Mouse (Mus musculus) MEL (cell line): ENCODE measurements at regions not wholly inside any gene's neighbourhood (a gene's known extent, or its start where the extent isn't known, plus 50 kb on each side); places are given as distances from the start of the nearest gene placed in this dataset.

ENCODE experiments used
- BHLHE40 ChIP-seq: IDR thresholded peaks from 2 replicates; pipeline ENCODE4 v1.6.1; 2012; ENCODE audit warnings: low read depth, mild to moderate bottlenecking, inconsistent platforms, low read length, improper control_type of control experiment, borderline replicate concordance
- E2F4 ChIP-seq: IDR thresholded peaks from 2 replicates; pipeline ENCODE4 v1.6.1; 2011; ENCODE audit warnings: low read depth, low read length, improper control_type of control experiment, borderline replicate concordance
- ELF1 ChIP-seq: IDR thresholded peaks from 2 replicates; pipeline ENCODE4 v1.6.1; 2014; ENCODE audit warnings: low read depth, mild to moderate bottlenecking, inconsistent platforms, low read length, improper control_type of control experiment, moderate library complexity
- EP300 ChIP-seq, 2 experiments: IDR thresholded peaks; 2 replicates each; pipeline ENCODE4 v1.6.1; 2011; ENCODE audit warnings: improper control_type of control experiment in 2 of 2, low read length in 2 of 2, low read depth in 1 of 2, mild to moderate bottlenecking in 1 of 2
- GABPA ChIP-seq: IDR thresholded peaks from 2 replicates; pipeline ENCODE4 v1.6.1; 2012; ENCODE audit warnings: low read depth, mild to moderate bottlenecking, inconsistent platforms, low read length, improper control_type of control experiment, moderate library complexity
- GATA1 ChIP-seq: IDR thresholded peaks from 2 replicates; pipeline ENCODE4 v1.6.1; 2011; ENCODE audit warnings: low read depth, low read length, improper control_type of control experiment
- ZNF384 ChIP-seq: IDR thresholded peaks from 2 replicates; pipeline ENCODE4 v1.6.1; 2012; ENCODE audit warnings: low read depth, mild to moderate bottlenecking, inconsistent platforms, low read length, improper control_type of control experiment

DNA sequence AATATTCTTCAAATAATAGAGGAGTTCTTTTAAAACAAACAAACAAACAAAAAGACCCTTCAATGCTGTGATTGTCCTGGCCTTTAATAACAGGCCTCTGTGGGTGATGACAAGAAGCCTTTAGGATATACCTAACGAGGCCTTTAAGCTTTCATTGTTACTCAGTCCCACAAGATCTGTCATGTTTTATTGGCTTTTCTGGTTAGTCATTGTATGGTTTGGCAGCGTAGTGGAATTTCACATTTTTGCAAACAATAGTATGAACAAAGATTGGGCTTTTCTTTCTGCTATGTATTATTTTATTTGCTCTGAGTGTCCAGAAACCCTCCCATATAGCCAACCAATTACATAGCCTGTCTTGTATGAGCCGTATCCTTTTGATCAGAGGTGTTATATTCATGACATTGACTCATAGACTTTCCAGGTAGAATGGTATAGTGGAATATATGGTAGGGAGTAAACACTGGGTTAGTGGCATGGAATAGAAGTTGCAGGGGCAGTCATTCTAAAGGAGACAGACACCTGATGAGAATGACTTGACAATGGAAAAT is 76.1 kb upstream of the Cerkl start:
- TF ChIP-seq E2F4 = no peak
- no peak for TF ChIP-seq GATA1
- no peak for TF ChIP-seq ELF1
- no peak for TF ChIP-seq GABPA
- no peak for TF ChIP-seq EP300 (IDR thresholded peaks at IDR 0.05; ENCODE audit: low read depth in 1 of 2, low read length in 2 of 2)
- no peak for TF ChIP-seq ZNF384
- no peak for TF ChIP-seq BHLHE40
